Mouse (Mus musculus): ENCODE measurements around the gene Crebrf.

Gene Crebrf

GRCm38 (mm10) chr17:26826131-26826530 lies 110.7 kb downstream of the Crebrf start:
- no peak for DNase-seq (ENCODE audit: low spot score in 2 of 2)

Data from spleen, postnatal 4 days (tissue).